ENCODE assay signal across 17 mouse cellular contexts in genomic region chr10:111795056-111795455, GRCm38 (mm10).
DNase-seq lines count a peak whose midpoint lies in the region; ATAC-seq lines count a peak whose summit lies in the region.
"Had no signal": no experiment of that assay in that cellular context is flagged by ENCODE, and none has a peak within 500 bp of the region (broad histone marks: within the 10 kb centered on the region; RNA-seq: fewer than 3 reads in every experiment).

No protein-coding gene starts in this region.

- H3K4me1 ChIP-seq in heart, embryonic 13.5 days = peaks cover 8% of the 10 kb centered on the region
- peaks cover 28% of the 10 kb centered on the region for H3K4me1 ChIP-seq in lung, embryonic 15.5 days
- 0 out of 2 replicates have a peak, but pooled peaks cover 4% of the 10 kb centered on the region for H3K4me1 ChIP-seq in stomach, embryonic 16.5 days (ENCODE audit: control insufficient read depth, insufficient read depth, low read length)

- H3K4me2 ChIP-seq in heart, embryonic 13.5 days = no peak overlapping the region
- H3K4me2 ChIP-seq in lung, embryonic 15.5 days = no peak overlapping the region
- no peak overlapping the region for H3K4me2 ChIP-seq in stomach, embryonic 16.5 days (ENCODE audit: low read depth, low read length)
- H3K4me2 ChIP-seq: embryonic facial prominence, embryonic 15.5 days; hindbrain, embryonic 13.5 days had no signal

- no peak overlapping the region for H3K4me3 ChIP-seq in heart, embryonic 13.5 days
- no peak overlapping the region for H3K4me3 ChIP-seq in lung, embryonic 15.5 days
- H3K4me3 ChIP-seq in stomach, embryonic 16.5 days (replicated peaks; ENCODE audit: low read length) = no peak overlapping the region
- H3K4me3 ChIP-seq: embryonic facial prominence, embryonic 15.5 days; forebrain, embryonic 10.5 days; hindbrain, embryonic 13.5 days; layer of hippocampus, adult 2 months had no signal

- peak overlapping the region; percentile 22; the same call in 1 of the 2 replicates for H3K27ac ChIP-seq in heart, embryonic 13.5 days (replicated peaks)
- H3K27ac ChIP-seq in lung, embryonic 15.5 days = peak overlapping the region; percentile 79
- H3K27ac ChIP-seq in stomach, embryonic 16.5 days (ENCODE audit: low read length) = peak overlapping the region; percentile 22
- H3K27ac ChIP-seq: embryonic facial prominence, embryonic 15.5 days; forebrain, embryonic 10.5 days; hindbrain, embryonic 13.5 days; layer of hippocampus, adult 2 months; liver, embryonic 14.5 days had no signal

- H3K9me3 ChIP-seq in heart, embryonic 13.5 days = no peaks in the 10 kb centered on the region
- H3K9me3 ChIP-seq in lung, embryonic 15.5 days = no peaks in the 10 kb centered on the region
- H3K9me3 ChIP-seq in stomach, embryonic 16.5 days (replicated peaks; ENCODE audit: control insufficient read depth, low read length) = no peaks in the 10 kb centered on the region
- H3K9me3 ChIP-seq: embryonic facial prominence, embryonic 15.5 days; forebrain, embryonic 10.5 days; hindbrain, embryonic 13.5 days had no signal

- WGBS in heart, embryonic 13.5 days = 41% methylated on average over 5 of the region's 5 CpGs
- 11% methylated on average over 5 of the region's 5 CpGs for WGBS in lung, embryonic 15.5 days
- WGBS in stomach, embryonic 16.5 days = 59% methylated on average over 5 of the region's 5 CpGs

- no peaks in the 10 kb centered on the region for H3K27me3 ChIP-seq in heart, embryonic 13.5 days (replicated peaks)
- H3K27me3 ChIP-seq in lung, embryonic 15.5 days = no peaks in the 10 kb centered on the region
- no peaks in the 10 kb centered on the region for H3K27me3 ChIP-seq in stomach, embryonic 16.5 days (ENCODE audit: control insufficient read depth, insufficient read depth, low read length)
- H3K27me3 ChIP-seq: embryonic facial prominence, embryonic 15.5 days; hindbrain, embryonic 13.5 days had no signal

- no peak for ATAC-seq in heart, embryonic 13.5 days (ENCODE audit: extremely low read depth, insufficient number of reproducible peaks, low FRiP score, low TSS enrichment)
- peak; percentile 89 for ATAC-seq in lung, embryonic 15.5 days (ENCODE audit: borderline replicate concordance, extremely low read depth, low FRiP score, low TSS enrichment)
- no peak for ATAC-seq in stomach, embryonic 16.5 days (ENCODE audit: insufficient read depth, low FRiP score)
- no peak for ATAC-seq in CD4-positive, CD25-positive, alpha-beta regulatory T cell, adult 4 months

- no peak overlapping the region for H3K9ac ChIP-seq in heart, embryonic 13.5 days
- no peak overlapping the region for H3K9ac ChIP-seq in lung, embryonic 15.5 days
- no peak overlapping the region for H3K9ac ChIP-seq in stomach, embryonic 16.5 days (ENCODE audit: low read length)
- H3K9ac ChIP-seq: embryonic facial prominence, embryonic 15.5 days; hindbrain, embryonic 13.5 days; liver, embryonic 14.5 days had no signal

- no peaks in the 10 kb centered on the region for H3K36me3 ChIP-seq in heart, embryonic 13.5 days
- no peaks in the 10 kb centered on the region for H3K36me3 ChIP-seq in lung, embryonic 15.5 days
- no peaks in the 10 kb centered on the region for H3K36me3 ChIP-seq in stomach, embryonic 16.5 days (ENCODE audit: control insufficient read depth, insufficient read depth, low read length)
- H3K36me3 ChIP-seq: embryonic facial prominence, embryonic 15.5 days; forebrain, embryonic 10.5 days; hindbrain, embryonic 13.5 days had no signal

- DNase-seq in heart, adult 9 months (ENCODE audit: low spot score in 2 of 2) = no peak
- peak; percentile 12 for DNase-seq in adrenal gland, postnatal 25 days
- DNase-seq in frontal cortex, adult 2 months (ENCODE audit: extremely low spot score in 1 of 2, low spot score in 1 of 2) = no peak
- DNase-seq: cerebellum, adult 9-11 months; embryo, embryonic 11 days; gastrocnemius, postnatal 36 days; right cerebral cortex, adult 18-20 months; thymus, adult 18-20 months had no signal

Comparison
In these comparisons a context has a peak if more than half of its experiments do, and no peak if none do; other contexts are left out.
1. H3K27ac ChIP-seq: peak in every context shown above with its lines; median percentile 79 in lung, embryonic 15.5 days; 22 in heart, embryonic 13.5 days; 22 in stomach, embryonic 16.5 days.